Mouse (Mus musculus) kidney, embryonic 16.5 days (tissue): ENCODE data around the gene Vnn1. TPM values are rescaled to one million over a fixed set of nuclear protein-coding genes. Genes with fewer than 3 reads are reported as not detected.

Experiments
- ATAC-seq: fragments of 200-750 bp; cut with Nextera tagmentation; 2 replicates; pipeline ENCODE4 v1.8.0; 2017; ENCODE audit warnings: moderate TSS enrichment; ENCODE audit not compliant: low FRiP score, low TSS enrichment
- H3K27ac ChIP-seq: fragments of 300-500 bp; sonication (generic); 2 replicates; pipeline ENCODE4 v1.5.1; 2014; ENCODE audit warnings: low read length
- H3K27me3 ChIP-seq: fragments of 300-500 bp; sonication (generic); 2 replicates; pipeline ENCODE4 v1.6.1; 2014; ENCODE audit warnings: low read length, control low read depth, mixed read lengths; ENCODE audit not compliant: insufficient read depth
- H3K36me3 ChIP-seq: fragments of 300-500 bp; sonication (generic); 2 replicates; pipeline ENCODE4 v1.6.1; 2014; ENCODE audit warnings: low read length, control low read depth, mixed read lengths; ENCODE audit not compliant: insufficient read depth
- H3K4me1 ChIP-seq: fragments of 300-500 bp; sonication (generic); 2 replicates; pipeline ENCODE4 v1.6.1; 2014; ENCODE audit warnings: low read length, control low read depth, mixed read lengths; ENCODE audit not compliant: insufficient read depth
- H3K4me2 ChIP-seq: fragments of 300-500 bp; sonication (generic); replicated peaks from 2 replicates; pipeline ENCODE4 v1.6.1; 2014; ENCODE audit warnings: low read depth, low read length
- H3K4me3 ChIP-seq: fragments of 300-500 bp; sonication (generic); 2 replicates; pipeline ENCODE4 v1.5.1; 2014; ENCODE audit warnings: mild to moderate bottlenecking, low read length
- H3K9ac ChIP-seq: fragments of 300-500 bp; sonication (generic); replicated peaks from 2 replicates; pipeline ENCODE4 v1.6.1; 2014; ENCODE audit warnings: low read length
- H3K9me3 ChIP-seq: fragments of 300-500 bp; sonication (generic); 2 replicates; pipeline ENCODE4 v1.6.1; 2016; ENCODE audit warnings: low read length, control low read depth
- WGBS: fragments of 180-500 bp; shearing (Covaris S2); extraction: QIAGEN DNeasy Blood & Tissue Kit; methylation state at CpG from one replicate; pipeline ENCODE4 v1.1.7; 2014; 5-methylcytosine and 5-hydroxymethylcytosine counted together
- polyA plus RNA-seq: library from polyadenylated mRNA; unstranded; fragments of >200 nt; fragmentation: Nextera tagmentation; extraction: Ambion mirVana; gene quantifications from 2 replicates; pipeline ENCODE4 v1.2.1, GENCODE M21; 2015

The Vnn1 gene
- polyA plus RNA-seq, 1 experiment from 2014 or later, result 4.5 TPM

- H3K27me3 ChIP-seq, result no peaks in the 10 kb centered on the region
- H3K9ac ChIP-seq, result no peak overlapping the region
- no peak overlapping the region for H3K27ac ChIP-seq
- H3K4me2 ChIP-seq, result no peak overlapping the region
- 81% methylated on average over 6 of the region's 6 CpGs for WGBS
- H3K4me1 ChIP-seq, result 0 out of 2 replicates have a peak, but pooled peaks cover 2% of the 10 kb centered on the region
- H3K4me3 ChIP-seq, result no peak overlapping the region
- ATAC-seq, result no peak
- no peaks in the 10 kb centered on the region for H3K9me3 ChIP-seq
- no peaks in the 10 kb centered on the region for H3K36me3 ChIP-seq
These were observed 57.2 kb downstream of the Vnn1 start for GRCm38 (mm10) chr10:23951714-23952113.

Other genes starting within 250 kb of the Vnn1 start
- gene Rps12, start 107.4 kb upstream of the Vnn1 start, polyA plus RNA-seq, result 128 and 147 TPM in 2 replicates
- gene Slc18b1, start 97.7 kb upstream of the Vnn1 start, polyA plus RNA-seq, result 18.0 and 20.7 TPM in 2 replicates
- 0.13 and 0.14 TPM in 2 replicates for gene Vnn3, start 43.2 kb upstream of the Vnn1 start, polyA plus RNA-seq
- gene Taar1, start 25.7 kb downstream of the Vnn1 start, polyA plus RNA-seq, result not detected in 2 replicates
- not detected in 2 replicates for gene Taar2, start 43.9 kb downstream of the Vnn1 start, polyA plus RNA-seq
- not detected in 2 replicates for gene Taar3, start 54.9 kb downstream of the Vnn1 start, polyA plus RNA-seq
- not detected in 2 replicates for gene Taar4, start 65.8 kb downstream of the Vnn1 start, polyA plus RNA-seq
- 0.26 TPM in 1 of 2 replicates, not detected in the other for gene Taar5, start 76.0 kb downstream of the Vnn1 start, polyA plus RNA-seq
- not detected in 2 replicates for gene Taar6, start 91.0 kb downstream of the Vnn1 start, polyA plus RNA-seq
- not detected in 2 replicates for gene Taar7a, start 98.8 kb downstream of the Vnn1 start, polyA plus RNA-seq
- gene Taar7b, start 105.3 kb downstream of the Vnn1 start, polyA plus RNA-seq, result not detected in 2 replicates
- gene Taar7d, start 132.5 kb downstream of the Vnn1 start, polyA plus RNA-seq, result not detected in 2 replicates
- gene Taar7e, start 142.9 kb downstream of the Vnn1 start, polyA plus RNA-seq, result not detected in 2 replicates
- not detected in 2 replicates for gene Taar7f, start 154.8 kb downstream of the Vnn1 start, polyA plus RNA-seq
- not detected in 2 replicates for gene Taar8a, start 181.8 kb downstream of the Vnn1 start, polyA plus RNA-seq
- gene Taar8b, start 197.6 kb downstream of the Vnn1 start, polyA plus RNA-seq, result not detected in 2 replicates
- not detected in 2 replicates for gene Taar8c, start 207.2 kb downstream of the Vnn1 start, polyA plus RNA-seq
- gene Taar9, start 214.8 kb downstream of the Vnn1 start, polyA plus RNA-seq, result not detected in 2 replicates